Mouse (Mus musculus) ovary, postnatal 36 days (tissue): ENCODE results near the gene Bbs9.

Experiments
- DNase-seq: peaks from one replicate; pipeline ENCODE4 v3.0.0; 2022; ENCODE audit warnings: low spot score, mixed read lengths

Bbs9 gene

DNA sequence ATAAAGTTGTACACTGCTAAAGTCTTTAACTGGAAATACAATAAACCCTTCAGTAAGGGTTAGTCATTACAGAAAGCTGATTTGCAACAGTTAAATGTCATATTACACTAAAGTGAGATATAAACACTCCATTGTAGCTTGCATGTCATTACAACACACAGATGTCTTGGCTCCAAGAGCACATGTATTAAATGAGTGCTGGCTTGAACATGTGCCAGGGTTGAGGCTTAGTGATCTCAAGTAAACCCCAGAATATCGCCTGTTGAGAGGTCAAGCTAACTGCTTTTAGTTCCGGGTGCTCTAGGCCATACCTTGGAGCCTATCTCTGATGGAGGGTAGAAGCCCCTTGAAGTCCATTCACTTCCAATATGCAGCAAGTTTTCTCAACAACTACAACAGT, 273.1 kb downstream of the Bbs9 start:
- no peak for DNase-seq

DNA sequence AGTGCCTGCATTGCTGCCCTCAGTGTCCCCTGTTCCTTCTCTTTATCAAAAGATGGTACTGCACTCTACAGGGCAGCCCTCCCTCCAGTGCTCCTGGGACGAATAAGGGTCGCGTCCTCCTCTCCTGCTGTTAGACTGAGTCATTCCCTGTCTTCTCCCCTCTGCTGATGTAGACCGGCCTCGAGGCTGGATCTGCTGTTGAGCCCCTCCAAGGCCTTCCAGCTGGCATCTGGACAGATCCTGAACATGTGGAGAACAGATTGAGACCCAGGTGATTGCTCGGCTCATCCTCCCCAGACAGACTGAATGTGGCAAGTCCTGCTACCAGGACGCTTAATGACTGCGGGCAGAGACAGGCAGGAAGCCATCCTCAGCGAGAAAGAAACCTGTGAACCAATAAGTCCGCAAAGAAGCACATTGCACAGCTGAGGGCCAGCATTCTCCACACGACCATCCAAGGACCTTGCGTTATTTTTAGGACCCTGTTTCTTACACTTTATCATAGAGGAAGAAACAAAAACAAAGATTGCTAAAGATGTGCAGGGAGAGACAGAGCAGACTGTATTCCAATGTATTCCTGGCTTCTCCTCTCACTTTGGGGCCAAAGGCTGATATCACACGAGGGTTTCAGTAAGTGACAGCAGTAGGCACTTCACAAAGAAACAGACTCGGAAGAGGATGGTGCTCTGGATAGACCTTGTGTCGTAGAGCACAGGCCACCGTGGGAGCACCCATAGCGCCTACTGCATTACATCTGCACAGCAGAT, 275.4 kb downstream of the Bbs9 start:
- peak; percentile 57 for DNase-seq

DNA sequence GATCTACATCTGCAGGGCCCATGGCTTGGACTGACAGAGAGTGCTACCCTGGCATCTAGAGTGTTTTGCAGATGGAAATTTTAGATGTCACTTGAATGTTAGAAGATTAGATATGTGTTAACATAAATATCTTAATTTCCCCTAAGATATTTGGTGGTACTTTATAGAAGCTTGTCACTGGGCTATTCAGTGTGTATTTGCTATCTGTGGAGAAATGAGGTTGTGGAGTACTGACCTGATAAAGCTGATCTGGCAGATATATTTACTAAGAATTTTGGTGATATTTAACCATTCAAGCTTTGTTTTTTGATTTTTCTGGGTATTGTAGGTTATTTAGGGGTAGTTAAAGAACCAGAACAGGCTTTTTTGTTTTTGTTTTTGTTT, 276.0 kb downstream of the Bbs9 start:
- no peak for DNase-seq

DNA sequence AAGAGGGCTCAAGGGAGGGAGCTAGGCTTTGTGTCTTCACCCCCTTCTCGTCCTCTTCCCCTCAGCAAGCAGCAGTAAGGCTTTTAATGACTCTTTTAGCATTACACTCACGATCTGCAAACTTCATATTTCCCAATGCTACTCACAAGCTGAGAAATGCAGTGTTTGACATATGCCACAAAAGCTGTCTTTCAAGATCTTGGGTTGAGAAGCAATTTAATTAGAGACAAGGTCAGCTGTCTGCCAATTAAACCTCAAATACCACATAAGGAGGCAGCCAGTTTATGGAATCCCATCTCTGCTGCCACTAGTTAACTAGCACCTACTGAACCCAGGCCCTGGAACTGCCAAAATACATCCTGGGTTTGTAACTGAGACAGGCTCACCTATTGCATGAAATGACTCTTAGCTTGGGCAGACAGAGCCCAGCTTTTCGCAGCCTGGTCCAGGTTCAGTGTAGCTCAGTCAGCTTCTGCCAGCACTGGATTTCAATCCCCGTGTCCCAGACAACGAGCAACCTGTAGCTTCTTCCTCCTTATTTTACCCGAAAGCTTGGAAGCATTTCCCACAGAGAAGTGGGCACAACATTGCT, 278.7 kb downstream of the Bbs9 start:
- DNase-seq = no peak

DNA sequence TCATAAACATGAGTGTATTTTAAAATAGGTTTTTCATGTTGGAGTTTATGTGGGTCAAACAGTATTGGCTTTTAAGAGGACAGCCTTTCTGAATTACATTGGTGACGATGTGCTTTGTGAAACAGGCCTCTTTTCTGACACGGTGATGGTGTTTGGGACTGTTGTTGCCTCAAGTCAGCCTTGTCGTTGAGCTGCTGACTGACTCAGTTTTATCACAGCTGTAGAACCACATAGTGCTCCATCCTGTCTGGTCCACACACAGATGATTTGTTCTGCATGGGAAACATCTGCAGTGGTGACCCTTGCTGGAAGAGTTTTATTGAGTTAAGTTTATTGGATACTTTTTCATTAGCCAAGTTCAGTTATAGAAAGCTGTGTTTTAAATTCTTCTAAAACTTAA, 283.0 kb downstream of the Bbs9 start:
- DNase-seq = no peak

DNA sequence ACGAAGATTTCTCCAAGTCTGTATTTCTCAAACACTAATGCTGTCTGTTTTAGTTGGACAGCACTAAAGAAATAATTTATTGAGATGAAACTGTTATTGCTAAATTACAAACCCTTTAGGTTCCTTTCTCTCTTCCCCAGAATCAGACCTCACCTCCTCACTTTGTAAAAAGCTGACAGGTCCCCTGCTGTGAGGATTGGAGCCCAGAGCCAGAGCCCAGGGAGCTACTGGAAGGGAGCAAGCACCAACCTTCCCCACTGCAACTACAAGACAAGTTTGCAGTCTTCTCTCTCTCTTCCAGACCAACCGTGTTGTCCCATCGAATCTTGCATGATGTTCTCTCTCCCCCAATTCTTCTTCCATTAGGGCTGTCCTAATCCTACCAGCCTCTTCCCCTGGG, 283.7 kb downstream of the Bbs9 start:
- DNase-seq = no peak

DNA sequence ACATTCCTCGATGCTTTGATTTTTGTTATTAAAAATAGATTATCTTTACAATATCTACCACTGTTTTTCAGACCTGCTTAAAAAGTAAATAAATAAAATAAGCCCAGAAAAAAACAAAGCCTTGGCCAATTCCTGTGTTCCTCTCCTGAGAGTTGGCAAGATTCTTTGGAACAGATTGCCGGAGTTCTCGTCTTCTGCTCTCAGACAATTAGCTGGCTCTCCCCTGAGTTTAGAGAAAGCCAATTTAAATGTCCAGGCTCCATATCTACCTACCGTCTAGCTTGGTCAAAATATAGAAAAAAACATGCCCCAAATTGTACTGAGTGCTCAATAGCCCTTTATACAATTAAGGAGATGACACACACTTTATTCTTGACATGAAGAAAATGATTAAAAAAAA, 284.9 kb downstream of the Bbs9 start:
- DNase-seq = no peak

DNA sequence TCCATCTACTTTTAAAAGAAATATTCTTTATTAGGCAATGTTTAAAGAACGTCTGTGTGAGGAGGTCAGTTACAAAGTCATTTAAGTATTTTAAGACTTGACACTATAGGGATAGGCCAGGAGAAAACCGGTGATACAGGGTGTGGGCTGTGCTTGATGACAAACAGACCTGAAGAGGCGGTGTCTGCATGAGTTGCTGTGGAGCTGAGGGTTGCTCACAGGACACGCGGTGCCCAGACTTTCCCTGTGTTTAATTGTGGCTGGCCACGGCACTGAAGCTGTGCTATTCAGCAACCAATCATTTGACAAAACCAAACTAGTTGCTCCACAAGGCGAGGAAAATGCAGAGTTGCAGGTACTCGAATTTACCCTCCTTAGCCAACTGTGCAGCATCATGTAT, 286.0 kb downstream of the Bbs9 start:
- no peak for DNase-seq

DNA sequence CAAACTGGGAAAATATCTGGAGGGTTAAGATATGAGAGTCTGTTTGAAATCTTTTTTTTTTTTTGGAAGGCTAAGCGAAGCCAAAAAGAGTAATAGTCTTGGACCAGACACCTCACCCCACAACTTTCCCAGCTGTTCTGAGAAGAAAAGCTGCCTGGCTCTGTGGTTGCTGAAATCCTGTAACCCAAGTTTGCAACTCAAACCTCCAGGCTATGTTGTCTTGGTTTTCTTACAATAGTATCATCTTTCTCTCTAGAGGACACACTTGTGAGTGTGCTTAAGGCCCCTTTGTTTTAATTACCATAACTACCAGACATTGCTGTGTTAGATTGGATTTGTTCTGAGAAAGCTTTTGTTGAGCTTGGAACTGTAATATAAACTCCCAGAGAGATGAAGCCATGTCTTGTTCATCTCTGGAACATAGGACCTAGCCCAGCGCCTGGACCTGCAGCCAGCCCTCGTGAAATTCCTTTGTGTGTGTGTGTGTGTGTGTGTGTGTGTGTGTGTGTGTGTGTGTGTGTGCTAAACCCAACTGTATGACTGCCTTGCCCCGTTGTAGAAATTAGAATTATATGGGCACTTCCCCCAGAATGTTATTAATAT, 290.2 kb downstream of the Bbs9 start:
- no peak for DNase-seq

DNA sequence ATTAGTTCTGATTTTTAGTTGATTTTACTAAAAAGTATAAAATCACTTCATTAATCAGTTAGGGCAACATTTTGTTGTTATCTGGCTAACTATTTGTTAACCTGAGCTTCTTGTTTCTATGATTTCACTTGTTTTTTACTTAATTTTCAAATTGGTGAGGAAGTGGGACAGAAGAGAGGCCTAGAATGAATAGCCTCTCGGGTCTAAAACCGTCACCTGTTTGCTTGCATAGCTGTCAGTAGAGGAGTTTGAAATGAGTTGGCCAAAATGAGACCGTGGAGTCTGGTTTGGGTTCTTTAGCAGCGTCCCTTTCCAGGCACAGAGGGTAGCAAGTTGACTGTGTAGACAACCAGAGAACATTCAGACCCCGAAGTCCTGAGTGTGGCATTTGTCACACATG, 291.6 kb downstream of the Bbs9 start:
- DNase-seq = no peak

DNA sequence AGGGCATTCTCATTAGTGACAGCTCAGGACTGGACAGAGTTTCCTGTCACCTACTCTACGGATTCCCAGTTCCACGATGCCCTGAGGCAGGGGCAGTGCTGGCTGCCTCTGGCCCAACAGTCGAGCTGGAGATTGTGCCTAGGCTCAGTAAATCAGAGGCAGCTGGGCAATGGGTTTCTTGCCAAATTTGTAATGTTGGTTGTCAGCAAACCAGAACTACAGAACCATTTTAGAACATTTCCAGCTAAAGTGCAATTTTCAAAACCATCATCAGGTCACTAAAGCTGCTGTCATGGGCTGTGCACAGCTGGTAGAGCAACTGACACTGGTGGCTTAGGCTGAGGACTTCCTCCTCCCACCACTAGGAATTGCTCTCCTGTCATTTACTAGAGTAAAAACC, 292.3 kb downstream of the Bbs9 start:
- no peak for DNase-seq

DNA sequence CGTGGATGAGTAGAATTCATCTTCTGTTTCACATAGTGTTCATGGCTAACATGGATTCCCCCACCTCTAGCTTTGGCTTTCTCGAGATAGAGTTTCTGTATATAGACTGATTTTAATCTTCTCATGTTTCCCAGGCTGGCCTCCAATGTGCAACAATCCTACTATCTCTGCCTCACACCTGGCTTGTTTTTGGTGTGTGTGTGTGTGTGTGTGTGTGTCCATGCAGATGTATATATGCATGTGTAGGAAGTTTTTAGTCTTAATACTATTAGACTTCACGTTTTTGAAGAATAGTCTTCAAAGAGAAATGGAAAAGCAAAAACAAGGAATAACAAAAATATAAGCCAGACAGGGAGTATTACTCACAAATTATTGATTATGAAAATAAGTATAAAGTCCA, 296.3 kb downstream of the Bbs9 start:
- DNase-seq = no peak

DNA sequence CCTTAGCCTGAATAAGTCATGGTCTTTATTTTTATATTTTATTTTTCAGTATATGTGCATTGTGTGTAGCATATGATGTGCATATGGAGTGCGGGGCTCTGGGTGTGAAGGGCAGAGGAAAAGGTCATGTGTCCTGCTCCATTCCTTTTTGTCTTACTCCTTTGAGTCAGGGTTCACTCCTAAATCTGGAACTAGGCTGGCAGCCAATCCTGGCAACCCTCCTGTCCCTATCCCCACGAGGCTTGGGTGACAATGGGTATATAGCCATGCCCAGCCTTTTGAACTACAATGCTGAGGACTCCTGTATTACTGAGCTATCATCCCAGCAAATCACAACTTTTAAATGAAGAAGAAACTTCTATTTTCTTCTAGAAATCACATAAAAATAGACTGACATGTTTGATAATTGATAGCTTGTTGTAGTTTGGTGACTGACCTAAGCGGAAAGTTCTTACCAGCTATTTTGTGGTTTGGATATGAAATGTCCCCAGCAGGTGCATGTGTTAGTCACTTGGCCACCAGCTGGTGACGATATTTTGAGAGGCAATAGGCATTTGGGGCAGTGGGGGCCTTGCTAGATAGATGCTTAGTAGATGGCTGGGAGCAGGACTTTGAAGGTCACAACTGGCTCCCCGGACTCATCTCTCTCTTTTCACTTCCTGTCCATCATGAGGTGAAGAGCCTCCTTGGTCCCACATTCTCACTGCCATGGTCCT, 300.9 kb downstream of the Bbs9 start:
- no peak for DNase-seq

DNA sequence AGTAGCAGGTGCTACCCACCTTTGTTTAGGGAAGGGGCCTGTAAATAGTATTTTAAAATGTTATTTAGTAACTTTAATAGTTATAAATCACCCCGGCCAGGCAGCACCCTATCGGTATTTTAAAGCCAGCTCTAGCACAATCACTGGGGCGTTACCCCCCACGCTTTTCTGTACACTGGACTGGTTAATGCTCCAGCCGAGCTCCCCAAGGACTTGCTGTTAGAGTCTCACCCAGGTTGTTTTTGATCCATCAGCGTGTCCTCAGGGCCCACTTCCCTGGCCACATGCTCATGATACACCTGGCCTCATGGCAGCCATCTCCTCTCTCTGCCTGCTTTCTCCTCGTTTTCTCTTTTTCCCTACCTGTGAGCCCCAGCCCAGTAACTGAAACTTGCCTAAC, 301.9 kb downstream of the Bbs9 start:
- no peak for DNase-seq

DNA sequence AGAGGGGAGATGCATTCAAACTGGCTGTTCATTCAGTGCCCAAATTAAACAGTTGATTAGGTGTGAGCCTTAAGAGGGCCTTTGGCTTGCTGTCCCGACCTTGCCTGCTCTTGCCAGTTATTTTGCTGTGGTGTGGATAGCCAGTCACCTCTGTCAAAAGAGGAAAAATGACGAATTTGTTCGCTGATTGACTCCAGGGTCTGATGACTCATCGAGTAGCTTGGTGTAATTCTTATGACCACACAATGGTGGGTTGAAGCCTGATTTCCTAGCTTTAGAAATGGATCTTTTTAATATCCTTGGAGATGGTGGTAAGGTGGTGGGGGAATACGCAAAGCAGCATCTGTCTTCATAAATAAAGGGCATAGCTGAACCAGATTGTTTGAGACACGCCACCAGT, 304.1 kb downstream of the Bbs9 start:
- no peak for DNase-seq

DNA sequence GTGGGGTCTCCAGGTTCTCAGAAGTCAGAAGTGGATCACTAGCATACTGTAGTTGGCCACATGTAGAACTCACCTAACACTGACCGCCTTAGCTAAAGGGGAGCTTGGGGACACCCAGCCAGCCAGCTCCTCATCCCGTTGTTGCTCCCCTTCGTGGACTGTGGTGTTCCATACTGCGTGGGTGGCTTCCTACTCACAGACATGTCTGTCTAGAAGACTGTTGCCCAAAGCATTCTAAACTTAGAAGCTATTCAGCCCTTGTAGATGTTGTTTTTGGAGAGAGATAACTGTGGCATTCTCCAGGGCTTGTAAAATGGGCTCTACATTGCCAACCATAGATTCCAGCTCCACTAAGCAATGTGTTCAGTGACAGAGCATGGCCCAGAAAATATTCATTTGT, 310.5 kb downstream of the Bbs9 start:
- no peak for DNase-seq

DNA sequence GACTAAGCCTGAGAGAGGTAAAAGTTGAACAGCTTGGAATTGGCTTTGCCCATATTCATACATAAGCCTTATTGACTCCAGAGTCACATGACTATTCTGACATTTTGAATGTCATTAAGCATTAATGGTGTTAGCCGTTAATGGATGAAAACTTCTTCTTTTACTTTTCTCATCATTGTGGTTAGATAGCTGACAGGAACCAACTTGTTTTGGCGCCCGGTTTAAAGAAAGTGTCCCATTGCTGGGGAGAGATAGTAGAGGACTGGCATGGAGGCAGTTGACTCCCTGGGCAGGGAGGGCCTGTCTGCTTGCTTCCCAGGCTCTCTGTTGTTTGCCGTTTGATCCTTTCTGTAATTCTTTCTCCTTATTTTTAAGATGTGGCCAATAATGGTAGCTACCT, 312.9 kb downstream of the Bbs9 start:
- DNase-seq = no peak

DNA sequence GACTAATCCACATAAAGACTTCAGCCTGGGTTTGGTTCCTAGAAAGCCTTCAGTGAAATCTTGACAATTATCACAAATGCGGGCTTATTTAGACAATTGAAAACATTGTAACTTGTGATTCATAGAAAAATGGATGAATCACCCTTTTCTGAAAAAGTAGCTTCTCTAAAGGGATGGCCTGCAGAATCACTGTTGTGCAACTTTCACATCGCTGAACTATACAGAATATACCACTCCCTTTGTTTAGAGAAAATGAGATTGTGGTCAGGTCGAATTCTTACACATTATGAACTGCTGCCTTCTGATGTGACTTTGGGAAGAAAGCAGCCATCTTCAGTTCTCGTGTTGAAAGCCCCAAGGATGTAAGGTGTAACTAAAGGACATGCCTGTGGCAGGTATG, 313.3 kb downstream of the Bbs9 start:
- DNase-seq = no peak

DNA sequence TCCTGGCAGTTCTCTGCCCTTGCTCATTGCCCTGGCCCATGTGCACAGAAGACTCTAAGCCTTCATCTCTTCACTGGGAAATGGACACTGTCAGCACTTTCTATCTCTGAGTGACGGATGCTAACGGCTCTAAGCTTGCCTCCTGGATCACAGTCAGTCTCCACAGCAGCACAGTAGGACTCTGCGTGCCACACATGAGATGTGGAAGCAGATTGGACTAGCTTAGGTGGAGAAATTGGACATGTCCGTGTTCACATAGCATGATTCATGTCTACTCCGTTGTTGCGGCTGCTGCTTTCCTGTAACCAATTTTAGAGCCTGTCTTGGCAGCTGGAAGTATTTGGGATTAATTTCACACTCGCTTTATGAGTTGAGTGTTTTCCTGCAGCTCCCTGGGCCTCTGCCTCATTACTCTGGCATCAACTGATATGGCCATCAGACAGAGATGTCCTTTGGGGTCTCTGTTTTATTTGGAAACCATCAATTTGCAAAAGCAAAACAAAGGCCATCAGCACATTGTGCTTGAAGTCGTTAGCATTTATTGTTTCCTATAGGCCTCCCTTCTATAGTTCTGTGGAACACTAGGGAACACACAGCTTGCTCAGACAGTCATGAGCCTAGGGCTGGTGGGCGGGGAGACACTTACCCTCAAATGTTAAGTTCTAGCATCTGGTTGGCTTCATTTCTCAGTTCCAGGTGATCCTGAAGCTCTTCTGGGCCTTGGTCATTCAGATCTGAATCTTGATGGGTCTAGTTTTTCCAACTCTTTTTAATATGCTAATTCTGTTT, 314.1 kb downstream of the Bbs9 start:
- DNase-seq = no peak

DNA sequence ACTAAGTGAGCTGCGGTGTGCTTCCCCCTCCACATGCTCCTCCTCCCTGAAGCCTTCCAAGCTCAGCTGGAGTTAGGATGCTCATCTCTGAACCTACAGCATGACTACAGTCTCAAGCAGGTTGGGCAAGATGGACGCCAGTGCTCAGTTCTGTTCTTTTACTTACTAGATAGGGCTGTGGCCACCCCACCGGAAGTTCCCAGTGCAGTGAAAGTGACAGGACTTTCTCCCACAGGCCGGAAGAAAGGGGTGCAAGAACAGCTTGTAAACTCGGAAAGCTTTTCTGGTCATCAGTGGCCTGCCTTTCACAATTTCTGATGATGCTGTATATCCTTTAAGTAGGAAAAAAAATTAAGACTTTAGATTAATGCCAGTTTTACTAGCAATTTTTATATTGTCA, 315.7 kb downstream of the Bbs9 start:
- DNase-seq = no peak

DNA sequence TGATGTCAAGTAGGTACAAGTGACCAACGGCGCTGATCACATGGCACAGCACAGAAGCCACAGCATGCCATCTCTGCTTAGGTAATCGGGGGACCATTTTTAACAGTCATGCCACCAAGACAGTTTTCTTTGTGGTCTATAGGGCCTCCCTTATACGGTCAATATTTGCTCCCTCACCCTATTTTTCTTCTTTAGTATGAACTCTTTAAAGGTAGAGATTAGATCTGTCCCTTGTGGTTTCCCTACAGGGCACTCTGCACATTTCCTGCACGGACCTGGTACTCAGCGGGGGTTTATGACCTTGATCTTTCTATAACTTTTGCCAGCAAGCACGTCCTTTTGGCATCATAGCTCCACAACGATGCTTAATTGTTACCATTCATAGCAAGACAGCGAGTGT, 316.2 kb downstream of the Bbs9 start:
- DNase-seq = no peak

DNA sequence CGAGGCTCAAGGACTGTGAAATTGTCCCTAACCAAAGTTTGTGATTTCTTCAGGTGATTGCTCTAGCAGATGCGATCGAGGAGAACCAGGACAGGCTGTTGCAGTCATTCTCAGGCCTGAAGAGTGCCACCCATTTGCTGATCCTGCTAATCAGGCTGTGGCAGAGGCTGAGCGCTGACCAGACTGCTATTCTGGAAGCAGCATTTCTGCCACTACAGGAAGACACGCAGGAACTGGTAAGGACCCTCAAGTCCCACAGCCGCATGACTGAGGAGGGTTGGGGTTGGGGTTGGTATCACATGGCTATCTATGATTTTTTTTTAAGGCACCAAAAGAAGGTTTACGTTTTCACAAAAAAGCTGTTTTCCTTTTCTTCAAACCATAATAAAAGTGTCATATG, 318.2 kb downstream of the Bbs9 start:
- DNase-seq = no peak
